Mouse (Mus musculus) liver, postnatal 0 days (tissue): Measurements from ENCODE around the gene Kcnab2.

Experiments
- CTCF ChIP-seq: sonication (generic); IDR thresholded peaks from 2 replicates; pipeline ENCODE4 v1.5.1; 2016; ENCODE audit warnings: antibody characterized with exemption, low read depth
- EP300 ChIP-seq: IDR thresholded peaks from 2 replicates; pipeline ENCODE4 v1.6.1; 2016; ENCODE audit warnings: antibody characterized with exemption, low read depth, mild to moderate bottlenecking

GRCm38 (mm10) chr4:152490311-152490710 lies 12.6 kb upstream of the Kcnab2 start:
- TF ChIP-seq EP300: no peak
- no peak for TF ChIP-seq CTCF
